Mouse (Mus musculus): ENCODE data around the gene Nisch. TPM values are rescaled to one million over a fixed set of nuclear protein-coding genes. Genes with fewer than 3 reads are reported as not detected.
A peak's percentile ranks its signal among the peaks of the same experiment; 100 is the strongest.

The Nisch gene
- polyA plus RNA-seq, 2 experiments: 339 to 514 TPM

DNA sequence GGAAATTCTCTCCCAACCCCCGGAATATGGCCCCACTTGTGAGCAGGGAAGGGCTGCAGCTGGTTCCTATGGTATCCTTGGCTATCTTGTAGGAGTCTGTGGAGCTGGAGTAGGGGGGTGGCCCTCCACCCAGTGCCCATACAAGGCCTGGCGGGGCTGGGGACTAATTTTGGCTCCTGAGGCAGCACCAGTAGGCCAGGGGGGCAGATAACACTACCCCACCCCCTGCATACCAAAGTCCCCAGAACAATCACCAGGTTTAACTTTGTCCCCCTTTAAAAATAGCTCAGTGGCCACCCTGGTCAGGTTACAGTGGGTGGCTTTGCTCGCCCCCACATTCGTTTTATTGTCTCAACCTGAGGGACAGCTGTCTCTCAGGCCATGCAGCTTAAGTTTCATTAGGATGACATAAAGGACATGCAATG lies 7.6 kb downstream of the Nisch start:
- 55% methylated on average over 4 of the region's 4 CpGs for WGBS
- ATAC-seq (ENCODE audit: low FRiP score, low read depth) (peak; percentile 20; the same call in 1 of the 2 replicates), DNase-seq (ENCODE audit: low spot score) (no peak)
- Histone ChIP-seq H3K9me3 (ENCODE audit: control insufficient read depth, low read length) (no peaks in the 10 kb centered on the region), H3K27ac (replicated peaks; ENCODE audit: low read depth, low read length) (no peak overlapping the region), H3K4me2 (replicated peaks; ENCODE audit: low read depth, low read length, severe bottlenecking) (no peak overlapping the region), H3K36me3 (ENCODE audit: control insufficient read depth, insufficient read depth, low read length) (peaks cover 8% of the 10 kb centered on the region), H3K4me3 (replicated peaks; ENCODE audit: low read length) (no peak overlapping the region), H3K4me1 (ENCODE audit: control insufficient read depth, insufficient read depth, low read length) (peaks cover 16% of the 10 kb centered on the region), H3K27me3 (ENCODE audit: control insufficient read depth, insufficient read depth, low read length) (no peaks in the 10 kb centered on the region), H3K9ac (ENCODE audit: low read depth, low read length, severe bottlenecking) (0 out of 2 replicates have a peak overlapping the region, but pooled peaks have one; percentile 21)
- TF ChIP-seq POLR2A (IDR thresholded peaks at IDR 0.05; ENCODE audit: borderline replicate concordance, extremely low read depth, insufficient read depth, insufficient read length): no peak

DNA sequence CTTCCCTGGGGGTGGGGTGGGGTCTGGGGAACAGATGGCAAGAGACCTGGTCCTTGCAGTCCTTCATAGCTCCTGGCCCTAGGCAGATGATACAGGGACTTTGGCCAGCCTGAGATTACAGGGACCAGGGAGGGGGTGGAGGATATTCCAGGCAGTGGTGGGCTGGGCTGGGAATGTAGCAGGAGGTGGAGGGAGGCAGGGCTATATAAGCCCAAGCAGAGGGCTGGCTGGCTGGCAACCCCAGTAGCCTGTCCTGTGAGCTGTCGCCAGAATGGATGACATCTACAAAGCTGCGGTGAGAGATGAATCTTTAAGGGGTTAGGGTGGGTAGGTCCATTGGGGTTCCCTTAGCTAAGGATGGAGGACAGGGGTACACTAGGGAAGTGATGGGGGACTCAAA lies 8.7 kb downstream of the Nisch start, which contains the start of gene Tnnc1:
Gene Tnnc1, plus strand, starts transcription at position 229 of the 400 bp plus-strand sequence.
- Histone ChIP-seq H3K9ac (ENCODE audit: low read depth, low read length, severe bottlenecking) (peak within 1 kb of the TSS; percentile 21; the same call in 1 of the 2 replicates), H3K27me3 (ENCODE audit: control insufficient read depth, insufficient read depth, low read length) (no peaks in the 10 kb centered on the region), H3K4me1 (ENCODE audit: control insufficient read depth, insufficient read depth, low read length) (peaks cover 16% of the 10 kb centered on the region), H3K4me2 (replicated peaks; ENCODE audit: low read depth, low read length, severe bottlenecking) (peak within 1 kb of the TSS; percentile 64), H3K9me3 (ENCODE audit: control insufficient read depth, low read length) (no peaks in the 10 kb centered on the region), H3K27ac (replicated peaks; ENCODE audit: low read depth, low read length) (no peak within 1 kb of the TSS), H3K4me3 (replicated peaks; ENCODE audit: low read length) (no peak within 1 kb of the TSS; the same call in 1 of the 2 replicates), H3K36me3 (ENCODE audit: control insufficient read depth, insufficient read depth, low read length) (peaks cover 19% of the 10 kb centered on the region)
- DNase-seq (ENCODE audit: low spot score) (no peak), ATAC-seq (ENCODE audit: low FRiP score, low read depth) (no peak)
- TF ChIP-seq POLR2A (IDR thresholded peaks at IDR 0.05; ENCODE audit: borderline replicate concordance, extremely low read depth, insufficient read depth, insufficient read length): no peak
- 52% methylated on average over 2 of the region's 2 CpGs for WGBS

- TF ChIP-seq POLR2A (IDR thresholded peaks at IDR 0.05; ENCODE audit: borderline replicate concordance, extremely low read depth, insufficient read depth, insufficient read length): no peak
- Histone ChIP-seq H3K36me3 (ENCODE audit: control insufficient read depth, insufficient read depth, low read length) (peaks cover 27% of the 10 kb centered on the region), H3K4me3 (replicated peaks; ENCODE audit: low read length) (peak overlapping the region; percentile 86), H3K27me3 (ENCODE audit: control insufficient read depth, insufficient read depth, low read length) (no peaks in the 10 kb centered on the region), H3K9ac (ENCODE audit: low read depth, low read length, severe bottlenecking) (peak overlapping the region; percentile 96), H3K4me1 (ENCODE audit: control insufficient read depth, insufficient read depth, low read length) (peaks cover 11% of the 10 kb centered on the region), H3K4me2 (replicated peaks; ENCODE audit: low read depth, low read length, severe bottlenecking) (peak overlapping the region; percentile 64), H3K9me3 (ENCODE audit: control insufficient read depth, low read length) (no peaks in the 10 kb centered on the region), H3K27ac (replicated peaks; ENCODE audit: low read depth, low read length) (no peak overlapping the region)
- WGBS: 81% methylated on average over 13 of the region's 13 CpGs
- DNase-seq (ENCODE audit: low spot score): no peak
- no peak for ATAC-seq (ENCODE audit: low FRiP score, low read depth)
Measured at GRCm38 (mm10) chr14:31207070-31207830, 9.5 kb downstream of the Nisch start.

DNA sequence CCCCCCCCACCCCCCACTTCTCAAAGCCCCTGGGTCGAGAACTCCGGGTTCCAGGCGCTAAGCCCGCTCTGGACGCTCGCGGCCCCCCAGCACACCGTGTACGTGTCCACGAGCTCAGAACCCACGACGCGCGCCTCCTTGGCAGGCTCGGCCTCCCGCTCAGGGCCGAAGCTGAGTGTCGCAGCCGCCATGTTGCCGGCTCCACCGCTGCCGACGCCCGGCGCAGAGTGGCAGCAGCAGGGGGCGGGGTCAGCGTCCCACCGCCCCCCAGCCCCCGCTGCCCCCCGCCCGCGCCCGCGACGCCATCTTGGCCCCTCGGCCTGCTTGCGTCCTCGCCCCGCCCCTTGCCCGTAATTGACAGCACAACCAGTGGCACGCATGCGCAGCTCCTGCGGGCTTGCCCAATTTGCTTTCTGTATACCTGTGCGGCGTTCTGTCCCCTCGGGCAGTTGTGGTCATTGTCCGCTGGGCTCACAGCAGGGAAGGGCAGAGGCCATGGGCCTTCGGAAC lies 10.2 kb downstream of the Nisch start:
- 0% methylated on average over 40 of the region's 48 CpGs for WGBS
- peak; percentile 64 for ATAC-seq (ENCODE audit: low FRiP score, low read depth)

DNA sequence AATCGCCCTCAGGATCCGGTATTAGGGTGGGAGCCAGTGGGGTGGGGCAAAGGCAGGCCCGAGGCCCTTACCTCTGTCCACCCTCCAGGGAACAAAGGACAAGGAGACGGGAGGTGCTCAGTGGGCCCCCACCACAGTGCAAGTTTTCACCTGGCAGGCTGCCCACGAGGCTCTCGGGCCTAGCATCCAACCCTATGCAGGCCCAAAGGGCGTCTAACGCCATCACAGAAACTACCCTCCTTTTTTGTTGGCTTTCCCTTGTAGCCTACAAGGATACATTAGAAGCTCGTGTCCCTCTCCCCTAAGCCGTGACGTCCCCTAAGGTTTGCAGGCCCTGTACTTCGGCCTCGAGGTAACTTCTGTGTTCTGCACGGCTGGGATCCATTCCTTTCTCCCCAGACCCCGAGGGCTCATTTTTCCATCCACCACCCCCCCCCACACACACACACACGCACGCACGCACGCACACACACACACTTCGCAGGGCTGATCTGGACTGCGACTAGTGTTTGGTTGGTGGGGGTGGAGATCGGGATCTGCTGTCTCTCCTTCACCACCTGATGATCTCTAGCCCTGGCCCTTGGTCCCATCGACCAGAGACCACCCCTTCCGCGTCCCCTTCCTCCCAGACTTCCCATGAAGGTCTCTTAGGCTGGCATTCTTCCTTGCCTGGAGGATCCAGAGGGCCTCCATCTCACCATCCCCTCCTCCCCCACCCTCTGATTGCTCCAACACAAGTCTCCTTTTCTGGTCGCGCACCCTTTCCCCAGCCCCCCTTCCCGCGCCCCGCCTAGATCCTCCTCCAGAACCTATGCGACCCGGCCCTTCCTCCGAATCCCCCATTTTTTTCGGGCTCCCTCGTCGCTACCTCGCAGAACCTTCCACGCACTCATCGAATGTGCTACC lies 10.9 kb downstream of the Nisch start:
- no peaks in the 10 kb centered on the region for H3K27me3 ChIP-seq (ENCODE audit: control insufficient read depth, insufficient read depth, low read length)
- H3K9ac ChIP-seq (ENCODE audit: low read depth, low read length, severe bottlenecking): peak overlapping the region; percentile 96
- peak; percentile 53 for DNase-seq (ENCODE audit: low spot score)
- 0 out of 2 replicates have a peak, but pooled peaks have one; percentile 13 for TF ChIP-seq POLR2A (IDR thresholded peaks at IDR 0.05; ENCODE audit: borderline replicate concordance, extremely low read depth, insufficient read depth, insufficient read length)
- H3K4me1 ChIP-seq (ENCODE audit: control insufficient read depth, insufficient read depth, low read length): peaks cover 11% of the 10 kb centered on the region
- peaks cover 42% of the 10 kb centered on the region for H3K36me3 ChIP-seq (ENCODE audit: control insufficient read depth, insufficient read depth, low read length)
- H3K9me3 ChIP-seq (ENCODE audit: control insufficient read depth, low read length): no peaks in the 10 kb centered on the region
- ATAC-seq (ENCODE audit: low FRiP score, low read depth): peak; percentile 62
- peak overlapping the region; percentile 90 for H3K27ac ChIP-seq (replicated peaks; ENCODE audit: low read depth, low read length)
- 2% methylated on average over 36 of the region's 39 CpGs for WGBS
- H3K4me3 ChIP-seq (replicated peaks; ENCODE audit: low read length): peak overlapping the region; percentile 86
- H3K4me2 ChIP-seq (replicated peaks; ENCODE audit: low read depth, low read length, severe bottlenecking): peak overlapping the region; percentile 64

More for the DNA sequence above, 10.2 kb downstream of the Nisch start:
- H3K4me2 ChIP-seq (replicated peaks; ENCODE audit: low read depth, low read length, severe bottlenecking): peak overlapping the region; percentile 64
- H3K27me3 ChIP-seq (ENCODE audit: control insufficient read depth, insufficient read depth, low read length): no peaks in the 10 kb centered on the region
- peak overlapping the region; percentile 96 for H3K9ac ChIP-seq (ENCODE audit: low read depth, low read length, severe bottlenecking)
- H3K9me3 ChIP-seq (ENCODE audit: control insufficient read depth, low read length): no peaks in the 10 kb centered on the region
- peaks cover 35% of the 10 kb centered on the region for H3K36me3 ChIP-seq (ENCODE audit: control insufficient read depth, insufficient read depth, low read length)
- H3K4me3 ChIP-seq (replicated peaks; ENCODE audit: low read length): peak overlapping the region; percentile 86
- peak; percentile 95 for DNase-seq (ENCODE audit: low spot score)
- H3K4me1 ChIP-seq (ENCODE audit: control insufficient read depth, insufficient read depth, low read length): peaks cover 11% of the 10 kb centered on the region
- H3K27ac ChIP-seq (replicated peaks; ENCODE audit: low read depth, low read length): peak overlapping the region; percentile 90
- TF ChIP-seq POLR2A (IDR thresholded peaks at IDR 0.05; ENCODE audit: borderline replicate concordance, extremely low read depth, insufficient read depth, insufficient read length): peak; percentile 92; the same call in 1 of the 2 replicates
